Mouse (Mus musculus) urinary bladder, postnatal 10 days (tissue): ENCODE results near the gene Tnfrsf21.

ENCODE experiments used
- DNase-seq: peaks from one replicate; pipeline ENCODE4 v3.0.0; 2022; ENCODE audit warnings: low spot score

Tnfrsf21 gene

GRCm38 (mm10) chr17:43025048-43025447, 8.7 kb downstream of the Tnfrsf21 start:
- DNase-seq: no peak

GRCm38 (mm10) chr17:43025819-43026593, 9.7 kb downstream of the Tnfrsf21 start:
- no peak for DNase-seq

GRCm38 (mm10) chr17:43026708-43027107, 10.4 kb downstream of the Tnfrsf21 start:
- DNase-seq: no peak

DNA sequence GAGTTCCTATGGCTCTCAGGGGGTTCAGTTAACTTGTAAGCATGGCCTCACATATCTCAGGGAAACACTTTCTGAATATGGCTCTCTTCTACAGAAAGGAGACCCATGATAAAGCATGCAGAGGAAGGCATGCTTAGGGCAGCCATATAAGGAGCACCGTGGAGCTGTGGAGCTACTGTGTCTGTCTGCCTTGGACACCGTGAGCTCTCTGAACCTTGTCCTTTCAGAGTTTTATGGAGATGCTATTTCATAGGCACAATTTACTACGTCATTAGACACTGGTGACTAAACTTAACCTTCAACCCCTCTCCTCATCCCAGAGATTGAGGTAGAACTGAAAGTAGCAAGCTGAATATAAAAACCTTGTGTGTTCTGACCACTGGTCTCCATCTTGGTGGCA, 13.2 kb downstream of the Tnfrsf21 start:
- no peak for DNase-seq

GRCm38 (mm10) chr17:43030290-43030689, 13.9 kb downstream of the Tnfrsf21 start:
- no peak for DNase-seq

GRCm38 (mm10) chr17:43032489-43033036, 16.2 kb downstream of the Tnfrsf21 start:
- no peak for DNase-seq

DNA sequence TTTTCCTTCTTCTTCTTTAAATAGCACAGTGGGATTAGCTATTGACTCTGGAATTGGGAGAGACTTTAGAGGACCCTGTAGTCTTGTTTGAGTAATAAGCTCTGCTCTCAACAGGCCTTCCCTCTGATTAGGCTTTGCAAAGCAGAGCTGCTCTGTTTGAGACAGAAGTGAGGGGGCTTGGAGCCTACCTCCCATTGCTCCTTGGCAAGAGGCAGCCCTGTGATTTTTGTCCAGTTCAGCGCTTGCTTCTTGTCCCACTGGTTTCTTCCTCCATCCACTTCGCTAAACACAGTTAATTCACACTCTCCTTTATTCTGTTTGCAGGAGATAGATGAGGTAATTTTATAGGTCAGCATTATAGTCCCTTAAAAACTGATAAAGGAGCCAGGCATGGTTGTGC, 19.0 kb downstream of the Tnfrsf21 start:
- DNase-seq: no peak

GRCm38 (mm10) chr17:43036058-43036757, 19.9 kb downstream of the Tnfrsf21 start:
- DNase-seq: no peak

DNA sequence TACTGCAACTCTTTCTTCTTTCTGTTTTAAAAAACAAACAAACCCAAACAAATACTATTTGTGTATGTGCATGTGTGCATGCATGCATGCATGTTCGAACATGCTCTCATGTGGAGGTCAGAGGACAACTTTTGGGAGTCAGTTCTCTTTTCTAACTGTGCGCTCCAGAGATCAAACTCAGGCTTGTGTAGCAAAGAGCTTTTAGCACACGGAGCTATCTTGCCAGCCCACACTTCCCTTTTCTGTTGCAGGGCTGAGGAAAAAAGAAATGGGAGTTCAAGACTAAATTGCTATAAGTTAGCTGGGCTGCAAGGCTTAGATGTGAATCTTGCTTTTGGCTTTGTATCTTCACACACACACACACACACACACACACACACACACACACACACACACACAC, 24.2 kb downstream of the Tnfrsf21 start:
- no peak for DNase-seq

GRCm38 (mm10) chr17:43050619-43051018, 34.3 kb downstream of the Tnfrsf21 start:
- DNase-seq: no peak

- no peak for DNase-seq
Observed at GRCm38 (mm10) chr17:43052791-43053190, 36.4 kb downstream of the Tnfrsf21 start.

DNA sequence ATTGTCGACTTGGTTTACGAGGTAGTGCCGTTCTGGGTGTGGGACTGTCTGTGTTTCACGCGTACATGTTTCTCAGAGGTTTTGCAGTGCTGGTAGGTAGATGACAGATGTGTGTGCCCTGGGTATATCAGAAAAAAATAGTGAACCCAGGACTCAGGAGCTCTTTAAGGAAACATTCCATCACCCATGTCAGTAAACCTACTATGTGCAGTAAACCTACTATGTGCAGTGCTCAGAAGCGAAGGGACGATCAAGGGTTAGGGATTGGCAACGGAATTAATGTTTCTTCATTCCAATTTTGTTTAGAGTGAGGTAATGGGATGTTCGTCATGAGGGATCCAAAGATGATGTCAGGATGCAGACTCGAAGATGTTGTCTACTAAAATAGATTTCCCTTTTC, 37.6 kb downstream of the Tnfrsf21 start:
- no peak for DNase-seq

- no peak for DNase-seq
Observed at GRCm38 (mm10) chr17:43058277-43059025, 42.1 kb downstream of the Tnfrsf21 start.

DNA sequence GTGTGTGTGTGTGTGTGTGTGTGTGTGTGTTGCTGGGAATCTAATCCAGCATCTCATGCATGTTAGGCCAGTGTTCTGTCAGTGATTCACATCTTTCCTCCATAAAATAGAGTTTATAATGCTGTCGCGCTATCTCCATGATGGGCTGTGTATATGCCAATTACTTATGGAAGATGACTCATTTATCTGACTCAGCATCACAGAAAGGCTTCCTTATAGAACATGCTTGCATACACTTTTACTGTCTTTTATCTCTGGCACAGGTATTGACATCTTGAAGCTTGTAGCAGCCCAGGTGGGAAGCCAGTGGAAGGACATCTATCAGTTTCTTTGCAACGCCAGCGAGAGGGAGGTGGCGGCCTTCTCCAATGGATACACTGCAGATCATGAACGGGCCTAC, 48.4 kb downstream of the Tnfrsf21 start:
- no peak for DNase-seq

DNA sequence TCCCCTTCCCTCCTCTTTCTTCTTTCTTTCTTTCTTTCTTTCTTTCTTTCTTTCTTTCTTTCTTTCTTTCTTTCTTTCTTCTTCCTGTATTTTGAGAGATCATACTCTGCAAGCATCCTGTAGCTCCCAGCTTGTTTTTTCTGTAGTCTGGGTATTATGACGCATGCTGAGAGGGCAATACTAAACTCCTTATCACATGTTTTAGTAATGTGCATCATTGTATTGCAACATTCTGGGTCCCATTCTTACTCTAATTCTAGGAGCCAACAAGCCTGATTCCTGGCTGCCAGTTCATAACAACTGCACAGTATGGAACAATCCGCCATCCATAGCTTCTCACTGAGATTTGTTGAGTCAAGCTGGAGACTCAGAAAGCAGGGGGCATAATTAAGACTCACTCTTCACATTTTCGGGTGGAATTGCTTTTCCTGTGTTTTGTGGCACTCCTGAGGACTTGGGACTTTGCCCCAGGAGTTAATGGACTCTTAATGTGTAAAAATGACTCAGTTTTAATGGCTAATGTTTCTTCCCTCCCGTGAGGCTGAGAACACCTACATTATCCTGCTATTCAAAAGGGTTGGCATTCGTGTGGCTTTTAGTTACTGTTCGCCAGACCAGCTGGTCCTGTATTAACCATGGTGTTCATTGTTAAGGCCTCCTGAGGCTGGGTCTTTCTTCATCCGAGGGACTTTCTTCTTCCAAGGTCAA, 52.6 kb downstream of the Tnfrsf21 start:
- no peak for DNase-seq

GRCm38 (mm10) chr17:43070946-43071345, 54.6 kb downstream of the Tnfrsf21 start:
- DNase-seq: no peak

DNA sequence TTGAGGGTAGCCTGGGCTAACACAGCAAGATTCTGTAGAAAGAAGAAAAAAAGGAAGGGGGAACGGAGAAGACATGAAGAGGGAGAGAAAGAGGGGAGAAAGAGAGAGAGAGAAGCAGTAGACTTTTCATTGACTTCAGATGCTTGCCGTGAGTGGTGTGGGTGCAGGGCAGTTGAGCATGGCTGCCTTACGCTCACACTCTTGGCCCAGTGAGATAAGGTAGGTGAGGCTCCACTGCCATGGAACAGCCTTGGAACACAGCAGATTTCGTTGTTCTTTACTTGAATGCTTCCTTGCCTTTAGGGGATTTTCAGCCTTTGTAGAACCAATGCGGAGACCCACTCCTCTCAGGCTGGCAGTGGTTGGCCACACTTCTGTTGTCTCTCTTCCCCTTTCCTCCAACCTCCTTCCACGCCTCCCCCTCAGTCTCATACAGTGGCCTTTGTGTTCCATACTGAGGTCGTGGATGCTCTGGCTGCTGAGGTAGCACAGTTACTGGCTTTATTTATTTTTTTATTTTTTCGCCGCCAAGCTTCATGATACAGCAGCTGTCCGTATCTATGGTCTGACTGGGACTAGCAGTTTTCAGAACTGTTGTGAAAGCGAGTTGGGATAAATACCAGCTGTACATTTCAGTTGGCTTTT, 55.9 kb downstream of the Tnfrsf21 start:
- no peak for DNase-seq

DNA sequence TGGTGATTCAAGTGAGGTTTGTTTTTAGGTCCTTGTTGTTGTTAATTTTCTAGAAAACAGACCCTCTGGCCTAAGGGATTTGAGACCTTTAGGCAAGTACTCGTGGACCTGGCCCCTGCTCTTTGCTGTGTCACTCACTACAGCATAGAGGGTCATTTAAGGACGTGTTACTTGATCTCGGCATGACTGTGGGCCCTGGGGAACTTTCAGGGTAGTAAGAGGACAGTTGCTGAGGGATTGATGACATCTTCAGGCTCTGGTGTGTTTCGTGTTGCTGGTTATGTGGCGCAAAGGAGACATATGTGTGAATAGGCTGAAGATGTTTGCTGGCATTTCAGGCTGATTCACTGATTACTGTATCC, 56.4 kb downstream of the Tnfrsf21 start:
- no peak for DNase-seq

GRCm38 (mm10) chr17:43074391-43074790, 58.0 kb downstream of the Tnfrsf21 start:
- DNase-seq: no peak

- DNase-seq: no peak
Observed at GRCm38 (mm10) chr17:43075100-43075499, 58.7 kb downstream of the Tnfrsf21 start.

DNA sequence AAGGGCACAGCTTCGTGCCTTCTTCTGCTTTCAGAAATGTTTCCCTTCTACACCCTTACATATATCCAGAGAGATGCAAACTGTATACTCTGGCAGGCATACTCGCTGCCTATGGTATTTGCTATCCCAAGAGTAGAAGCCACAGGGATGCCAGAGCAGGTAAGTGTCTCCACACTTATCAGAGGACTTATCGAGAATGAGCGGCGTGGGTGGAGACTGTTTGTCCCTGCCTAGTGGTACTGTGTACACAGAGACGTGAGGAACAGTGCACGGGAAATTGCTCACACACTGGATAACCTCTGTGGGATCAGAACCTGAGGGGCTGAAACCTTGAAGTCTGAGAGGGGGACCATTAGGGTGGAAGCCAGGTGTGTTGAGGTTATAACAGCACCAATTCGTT, 59.6 kb downstream of the Tnfrsf21 start:
- no peak for DNase-seq
